Mouse (Mus musculus) CD4-positive, CD25-positive, alpha-beta regulatory T cell (primary cell): ENCODE data around the gene Pclaf. TPM values are rescaled to one million over a fixed set of nuclear protein-coding genes. Genes with fewer than 3 reads are reported as not detected.

Experiments
- polyA plus RNA-seq: library from polyadenylated mRNA; unstranded; fragments of 100-300 nt; shearing (Covaris generic); gene quantifications from one replicate; pipeline ENCODE4 v1.2.1, GENCODE M21; 2017

Pclaf gene
- 7.2 TPM for polyA plus RNA-seq

DNA sequence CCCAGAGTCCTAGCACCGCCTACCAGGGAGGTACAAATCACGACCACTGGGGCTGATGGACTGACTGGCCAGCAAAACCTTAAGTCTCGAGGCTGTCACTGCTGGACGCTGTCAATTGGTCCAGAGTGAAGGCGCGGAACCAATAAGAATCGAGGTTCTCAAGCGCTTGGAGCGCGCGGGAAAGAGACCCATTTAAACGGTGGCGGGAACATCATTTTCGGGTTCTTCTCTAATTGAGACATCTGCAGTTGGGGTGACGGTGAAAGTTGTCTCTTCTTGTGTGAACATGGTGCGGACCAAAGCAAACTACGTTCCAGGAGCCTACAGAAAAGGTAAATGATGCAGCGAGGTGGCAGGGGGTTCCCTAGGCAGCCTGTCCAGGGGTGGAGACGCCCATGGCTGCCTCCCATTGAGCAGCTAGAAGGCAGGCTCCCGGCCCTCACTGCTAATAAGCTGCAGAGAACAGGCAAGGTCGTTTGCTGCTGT, at the start of gene Pclaf:
Gene Pclaf, plus strand, starts transcription at position 95 of the 486 bp plus-strand sequence.

DNA sequence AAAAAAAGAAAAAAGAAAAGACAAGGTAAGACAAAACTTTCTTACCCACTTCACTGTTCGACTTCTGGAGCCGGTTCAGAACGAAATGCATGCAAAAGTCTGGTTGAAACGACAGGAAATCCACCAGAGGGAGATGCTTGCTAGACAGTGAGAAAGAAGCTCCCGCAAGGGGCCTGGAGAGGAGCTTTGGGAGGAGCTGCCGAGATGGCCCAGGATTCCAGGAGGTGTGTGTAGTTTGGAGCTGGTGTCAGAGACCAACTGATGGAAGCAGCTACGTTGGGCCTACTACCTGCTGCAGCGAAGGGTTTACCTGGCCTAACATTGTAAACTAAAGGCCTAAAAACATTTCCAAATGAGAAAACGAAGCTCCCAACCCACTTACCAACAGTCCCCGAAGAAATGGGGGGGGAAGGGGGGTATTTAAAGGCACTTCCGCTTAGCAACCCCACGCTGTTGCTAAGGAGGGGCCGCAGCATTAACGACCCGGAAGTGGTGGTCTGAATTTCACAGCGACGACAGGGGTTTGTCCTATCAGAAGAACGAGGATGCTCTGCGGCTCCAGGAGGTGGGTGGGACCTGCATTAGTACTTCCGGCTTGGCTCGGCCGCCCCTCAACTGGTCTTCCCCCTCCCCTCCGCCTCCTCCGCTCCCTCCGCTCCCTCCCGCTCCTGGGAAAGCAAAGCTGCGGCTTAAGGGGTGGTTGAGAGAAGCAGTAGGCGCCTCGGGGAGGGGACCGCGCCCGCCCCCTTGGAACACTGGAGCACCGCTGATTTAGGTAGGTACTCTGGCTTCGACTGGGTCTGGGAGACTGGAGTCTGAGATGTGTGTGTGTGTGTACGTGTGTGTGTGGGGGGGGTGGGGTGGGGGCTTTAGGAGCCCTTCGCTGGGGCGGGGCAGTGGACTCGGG, 18.6 kb downstream of the Pclaf start, which contains the start of the genes Trip4 and Csnk1g1:
Gene Trip4, minus strand, starts transcription at position 401 of the 907 bp plus-strand sequence.
Gene Csnk1g1, plus strand, starts transcription at position 531 of the 907 bp plus-strand sequence.

Other genes starting within 250 kb of the Pclaf start
- 102 TPM for gene Oaz2, start 222.2 kb upstream of the Pclaf start, polyA plus RNA-seq
- 6.0 TPM for gene Zfp609, start 62.7 kb upstream of the Pclaf start, polyA plus RNA-seq
- gene Trip4, start 18.6 kb downstream of the Pclaf start, polyA plus RNA-seq, result 39.7 TPM
- gene Csnk1g1, start 18.7 kb downstream of the Pclaf start, polyA plus RNA-seq, result 35.0 TPM
- 331 TPM for gene Ppib, start 170.0 kb downstream of the Pclaf start, polyA plus RNA-seq
- gene Snx22, start 179.5 kb downstream of the Pclaf start, polyA plus RNA-seq, result 1.2 TPM
- gene Snx1, start 236.3 kb downstream of the Pclaf start, polyA plus RNA-seq, result 115 TPM
- gene Ciao2a, start 236.4 kb downstream of the Pclaf start, polyA plus RNA-seq, result 115 TPM